Mouse (Mus musculus) macrophage (primary cell): ENCODE data around the gene Cdh13. TPM values are rescaled to one million over a fixed set of nuclear protein-coding genes. Genes with fewer than 3 reads are reported as not detected.

ENCODE experiments used
- H3K27ac ChIP-seq: fragments of 350-480 bp; formaldehyde crosslinking; 2 replicates; pipeline ENCODE4 v1.9.0; 2021
- H3K36me3 ChIP-seq: fragments of 350-480 bp; formaldehyde crosslinking; 2 replicates; pipeline ENCODE4 v1.9.0; 2021; ENCODE audit errors: inconsistent target
- H3K4me3 ChIP-seq: fragments of 350-480 bp; formaldehyde crosslinking; 2 replicates; pipeline ENCODE4 v1.9.0; 2021; ENCODE audit errors: inconsistent target
- H3K79me2 ChIP-seq: fragments of 350-480 bp; formaldehyde crosslinking; 2 replicates; pipeline ENCODE4 v1.9.0; 2021; ENCODE audit errors: inconsistent target
- WGBS: methylation state at CpG from one replicate; pipeline ENCODE4 v1.1.7; 2026; ENCODE audit warnings: inconsistent platforms; ENCODE audit not compliant: missing documents; 5-methylcytosine and 5-hydroxymethylcytosine counted together
- polyA plus RNA-seq: library from polyadenylated mRNA; stranded (reverse); fragments of 250-400 nt; gene quantifications from 3 replicates; pipeline ENCODE4 v1.2.4, GENCODE M21; 2018; ENCODE audit warnings: inconsistent platforms

Gene Cdh13
- polyA plus RNA-seq, 1 experiment from 2014 or later = not detected

DNA sequence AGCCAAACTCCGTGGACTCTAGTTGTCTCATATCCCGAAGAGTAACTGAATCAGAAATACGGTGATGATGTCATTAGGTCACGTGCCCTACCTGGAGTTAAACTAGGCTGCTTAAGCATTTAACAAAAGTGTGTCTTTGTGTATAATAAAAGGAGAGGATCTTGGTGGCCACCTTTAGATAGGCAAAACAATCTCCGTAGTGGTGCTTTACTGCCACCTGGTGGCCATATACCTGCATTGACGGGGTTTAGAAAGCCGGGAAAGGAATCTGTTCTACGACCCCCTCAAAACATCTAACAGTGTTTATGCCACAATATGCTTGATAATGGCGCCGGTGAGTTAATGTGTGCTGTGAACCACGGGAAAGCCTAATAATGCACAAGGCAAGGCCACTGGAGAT, 781.0 kb downstream of the Cdh13 start:
- WGBS = 14% methylated on average over 11 of the region's 11 CpGs

DNA sequence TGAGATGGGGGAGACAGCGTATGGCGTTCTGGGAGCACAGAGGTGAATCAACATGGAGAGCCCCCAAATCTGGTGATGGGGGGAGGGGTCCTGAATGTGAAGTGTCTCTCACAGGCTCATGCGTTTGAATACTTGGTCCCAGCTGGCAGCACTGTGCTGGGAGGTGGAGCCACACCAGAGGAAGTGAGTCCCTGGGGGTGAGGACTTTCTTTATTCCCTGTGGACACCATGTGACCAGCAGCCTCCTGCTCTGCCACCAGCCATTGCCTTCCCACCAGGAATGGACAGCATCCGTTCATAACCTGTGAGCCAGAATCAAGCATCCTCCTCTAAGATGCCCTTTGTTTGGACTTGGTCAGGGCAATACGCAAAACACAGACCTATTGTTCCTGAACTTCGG, 788.8 kb downstream of the Cdh13 start:
- WGBS = 76% methylated on average over 6 of the region's 6 CpGs
- H3K79me2 ChIP-seq = no peaks in the 10 kb centered on the region
- no peaks in the 10 kb centered on the region for H3K36me3 ChIP-seq
- no peak overlapping the region for H3K27ac ChIP-seq
- no peak overlapping the region for H3K4me3 ChIP-seq

More for the DNA sequence above, 781.0 kb downstream of the Cdh13 start:
- no peaks in the 10 kb centered on the region for H3K79me2 ChIP-seq
- no peak overlapping the region for H3K27ac ChIP-seq
- no peaks in the 10 kb centered on the region for H3K36me3 ChIP-seq
- H3K4me3 ChIP-seq = no peak overlapping the region

DNA sequence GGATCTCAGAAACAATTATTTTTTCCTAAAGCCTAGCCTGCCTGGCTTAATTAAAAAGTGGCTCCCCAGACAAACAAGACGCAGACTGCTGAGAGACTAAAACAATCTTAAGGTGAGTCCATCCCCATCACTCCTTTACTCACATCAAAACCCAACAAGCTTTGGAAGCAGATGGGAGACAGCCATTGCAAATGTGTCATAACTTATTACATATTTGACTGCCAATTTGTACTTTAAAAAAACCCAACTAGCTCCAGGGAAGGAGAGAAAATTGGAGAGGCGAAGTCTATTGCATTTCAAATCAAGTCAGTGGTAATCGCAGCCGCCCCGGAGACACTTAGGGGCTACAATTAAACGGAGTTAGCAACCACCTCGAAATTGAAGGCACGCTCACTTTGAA, 801.5 kb downstream of the Cdh13 start:
- WGBS = 92% methylated on average over 8 of the region's 8 CpGs

GRCm38 (mm10) chr8:119098261-119098660, 814.7 kb downstream of the Cdh13 start:
- Histone ChIP-seq H3K36me3 (no peaks in the 10 kb centered on the region), H3K4me3 (no peak overlapping the region), H3K79me2 (no peaks in the 10 kb centered on the region), H3K27ac (no peak overlapping the region)
- WGBS = 32% methylated on average over 6 of the region's 6 CpGs

More for the DNA sequence above, 801.5 kb downstream of the Cdh13 start:
- no peak overlapping the region for H3K4me3 ChIP-seq
- no peaks in the 10 kb centered on the region for H3K79me2 ChIP-seq
- no peak overlapping the region for H3K27ac ChIP-seq
- no peaks in the 10 kb centered on the region for H3K36me3 ChIP-seq

DNA sequence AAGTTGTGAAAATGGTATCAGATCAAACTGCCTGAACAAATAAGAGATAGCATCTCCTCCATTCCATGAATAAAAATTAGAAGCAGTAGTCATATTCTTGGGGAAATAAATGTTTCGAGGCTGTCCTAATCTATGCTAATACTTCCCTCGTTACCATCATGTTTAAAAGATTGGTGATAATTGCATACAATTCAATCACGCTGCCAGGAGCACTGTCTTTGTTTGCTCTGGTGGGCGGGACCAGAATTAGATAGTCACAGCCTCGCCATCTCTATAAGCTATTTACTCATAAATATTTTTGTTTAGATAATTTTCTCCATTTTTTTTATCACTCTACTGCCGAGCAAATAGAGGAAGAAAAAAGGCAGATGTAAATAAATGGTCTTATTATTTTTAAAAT, 819.3 kb downstream of the Cdh13 start:
- Histone ChIP-seq H3K36me3 (no peaks in the 10 kb centered on the region), H3K27ac (no peak overlapping the region), H3K79me2 (no peaks in the 10 kb centered on the region), H3K4me3 (no peak overlapping the region)
- WGBS = 88% methylated on average over 6 of the region's 6 CpGs

- Histone ChIP-seq H3K79me2 (no peaks in the 10 kb centered on the region), H3K27ac (no peak overlapping the region), H3K36me3 (no peaks in the 10 kb centered on the region), H3K4me3 (no peak overlapping the region)
- 89% methylated on average over 7 of the region's 7 CpGs for WGBS
Observed at GRCm38 (mm10) chr8:119109655-119110054, 826.1 kb downstream of the Cdh13 start.

DNA sequence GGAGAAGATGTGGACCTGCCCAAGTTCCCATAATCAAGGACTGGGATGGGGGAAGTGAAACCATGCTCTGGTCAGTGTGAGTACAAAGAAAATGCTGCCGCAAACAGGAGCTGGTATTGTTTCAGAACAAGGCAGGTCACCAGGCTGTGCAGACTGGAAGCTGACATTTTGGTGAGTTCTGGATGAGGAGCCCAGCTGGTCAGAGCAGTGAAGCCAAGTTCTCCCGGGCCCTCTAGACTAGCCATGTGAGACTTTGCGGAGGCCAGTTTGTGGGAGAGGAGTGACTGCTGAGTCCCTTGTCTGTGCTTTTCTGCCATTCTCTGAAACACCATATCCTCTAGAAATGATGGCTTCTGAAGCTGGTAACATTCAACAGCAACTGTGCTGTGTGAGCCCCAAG, 829.3 kb downstream of the Cdh13 start:
- Histone ChIP-seq H3K79me2 (no peaks in the 10 kb centered on the region), H3K27ac (no peak overlapping the region), H3K36me3 (no peaks in the 10 kb centered on the region), H3K4me3 (no peak overlapping the region)
- WGBS = 83% methylated on average over 3 of the region's 3 CpGs

GRCm38 (mm10) chr8:119121236-119121635, 837.7 kb downstream of the Cdh13 start:
- H3K4me3 ChIP-seq = no peak overlapping the region
- no peaks in the 10 kb centered on the region for H3K79me2 ChIP-seq
- H3K36me3 ChIP-seq = no peaks in the 10 kb centered on the region
- H3K27ac ChIP-seq = no peak overlapping the region
- 2% methylated on average over 13 of the region's 13 CpGs for WGBS

DNA sequence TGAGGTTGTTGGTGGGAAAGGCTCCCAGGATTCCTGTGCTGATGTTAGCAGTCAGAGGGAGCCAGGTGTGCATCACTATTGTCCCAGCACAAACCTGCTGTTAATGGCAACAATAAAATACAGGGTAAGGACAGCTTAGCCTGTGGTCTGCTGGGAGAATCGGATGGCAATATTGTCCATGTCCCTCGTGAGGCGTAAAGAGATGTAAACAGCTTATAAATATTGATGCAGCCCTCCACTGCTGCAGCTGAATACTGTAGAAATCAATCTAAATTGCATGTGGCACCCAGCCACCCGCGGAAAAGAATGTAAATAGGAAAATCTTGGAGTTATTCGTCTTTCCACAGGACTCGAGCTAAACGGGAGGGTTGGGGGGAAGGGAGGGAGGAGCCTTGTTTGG, 844.3 kb downstream of the Cdh13 start:
- Histone ChIP-seq H3K36me3 (no peaks in the 10 kb centered on the region), H3K27ac (no peak overlapping the region), H3K4me3 (no peak overlapping the region), H3K79me2 (no peaks in the 10 kb centered on the region)
- WGBS = 94% methylated on average over 8 of the region's 8 CpGs

- H3K4me3 ChIP-seq = no peak overlapping the region
- WGBS = 80% methylated on average over 3 of the region's 3 CpGs
Observed at GRCm38 (mm10) chr8:119128266-119128665, 844.7 kb downstream of the Cdh13 start.

GRCm38 (mm10) chr8:119156454-119156921, 873.0 kb downstream of the Cdh13 start:
- Histone ChIP-seq H3K27ac (no peak overlapping the region), H3K4me3 (no peak overlapping the region), H3K36me3 (no peaks in the 10 kb centered on the region), H3K79me2 (no peaks in the 10 kb centered on the region)
- WGBS = 74% methylated on average over 6 of the region's 6 CpGs

More at GRCm38 (mm10) chr8:119128266-119128665, 844.7 kb downstream of the Cdh13 start:
- H3K27ac ChIP-seq = no peak overlapping the region
- H3K79me2 ChIP-seq = no peaks in the 10 kb centered on the region
- no peaks in the 10 kb centered on the region for H3K36me3 ChIP-seq

DNA sequence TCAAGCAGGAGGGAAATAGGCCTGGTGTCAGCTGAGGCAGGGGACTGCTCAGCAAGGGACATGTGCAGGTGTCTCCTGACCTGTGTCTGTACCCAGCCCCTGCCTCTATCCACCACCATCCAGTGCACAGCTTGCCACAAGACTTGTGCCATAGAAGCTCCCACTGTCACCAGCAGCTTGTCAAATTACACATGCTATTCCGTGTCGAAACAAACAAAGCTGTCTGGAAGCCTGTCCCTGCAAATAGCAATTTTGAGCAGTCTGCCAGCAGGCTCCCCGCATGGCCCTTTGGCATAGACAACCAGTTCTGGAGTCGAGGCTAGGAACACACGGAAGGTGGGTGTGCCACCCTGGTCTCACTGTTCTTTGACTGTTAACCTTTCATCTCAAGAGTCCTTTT, 875.1 kb downstream of the Cdh13 start:
- no peaks in the 10 kb centered on the region for H3K79me2 ChIP-seq
- WGBS = 89% methylated on average over 5 of the region's 5 CpGs
- H3K27ac ChIP-seq = no peak overlapping the region
- no peak overlapping the region for H3K4me3 ChIP-seq
- H3K36me3 ChIP-seq = no peaks in the 10 kb centered on the region

- 87% methylated on average over 8 of the region's 8 CpGs for WGBS
- Histone ChIP-seq H3K36me3 (no peaks in the 10 kb centered on the region), H3K4me3 (no peak overlapping the region), H3K27ac (no peak overlapping the region), H3K79me2 (no peaks in the 10 kb centered on the region)
Observed at GRCm38 (mm10) chr8:119159794-119160193, 876.3 kb downstream of the Cdh13 start.

DNA sequence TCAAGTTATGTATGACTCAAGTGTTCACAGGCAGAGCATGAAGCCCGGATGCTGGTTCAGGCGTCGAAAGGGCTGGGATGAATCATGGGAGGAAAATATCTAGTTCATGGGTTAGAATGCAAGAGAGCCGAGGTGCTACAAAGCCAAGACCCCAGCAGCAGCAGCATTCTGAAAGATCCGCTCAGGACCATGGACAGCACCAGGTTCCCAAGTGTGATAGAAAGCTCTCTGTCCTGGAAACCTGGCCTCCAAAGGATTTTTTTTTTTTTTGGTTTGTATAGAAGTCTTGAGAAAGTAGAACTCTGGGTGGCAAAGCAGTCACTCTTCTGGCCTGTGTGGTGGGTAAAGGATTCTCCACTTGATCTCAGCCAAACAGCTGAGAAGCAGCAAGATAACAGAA, 880.5 kb downstream of the Cdh13 start:
- Histone ChIP-seq H3K4me3 (no peak overlapping the region), H3K79me2 (no peaks in the 10 kb centered on the region), H3K27ac (no peak overlapping the region), H3K36me3 (no peaks in the 10 kb centered on the region)
- WGBS = 59% methylated on average over 5 of the region's 5 CpGs

DNA sequence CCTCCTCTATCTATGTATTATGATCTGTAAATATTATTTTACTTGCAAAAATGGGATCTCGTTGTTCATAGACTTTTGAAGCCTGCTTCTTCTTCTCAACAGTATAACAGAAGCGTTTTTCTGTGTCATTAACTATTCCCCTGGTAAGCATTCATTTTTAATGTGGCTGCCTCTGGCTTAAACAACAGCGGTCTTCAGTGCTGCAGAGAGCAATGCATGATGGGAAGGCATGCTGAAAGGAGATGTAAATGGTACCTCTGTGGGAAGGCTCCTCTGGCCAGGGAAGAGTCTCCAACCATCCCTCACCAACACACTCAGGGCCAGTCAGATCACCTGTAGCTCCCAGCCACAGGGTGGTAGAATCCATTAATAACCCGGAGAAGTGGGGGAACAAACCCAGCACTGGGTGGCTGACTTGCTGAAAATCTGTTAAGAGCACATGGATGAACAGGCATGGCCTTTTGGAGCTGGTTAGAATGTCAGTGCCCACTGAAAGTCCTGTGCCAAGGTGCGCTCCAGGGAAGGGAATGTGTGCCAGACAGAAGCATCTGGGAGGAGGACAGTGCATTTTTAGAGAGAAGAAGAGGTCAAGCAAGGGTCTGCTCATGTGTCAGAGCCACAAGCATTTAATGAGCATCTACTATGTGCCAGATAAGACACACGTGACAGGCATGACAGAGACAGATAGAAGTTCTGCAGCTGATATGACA, 893.8 kb downstream of the Cdh13 start:
- no peaks in the 10 kb centered on the region for H3K36me3 ChIP-seq
- WGBS = 84% methylated on average over 6 of the region's 6 CpGs
- no peak overlapping the region for H3K27ac ChIP-seq
- no peaks in the 10 kb centered on the region for H3K79me2 ChIP-seq
- no peak overlapping the region for H3K4me3 ChIP-seq

DNA sequence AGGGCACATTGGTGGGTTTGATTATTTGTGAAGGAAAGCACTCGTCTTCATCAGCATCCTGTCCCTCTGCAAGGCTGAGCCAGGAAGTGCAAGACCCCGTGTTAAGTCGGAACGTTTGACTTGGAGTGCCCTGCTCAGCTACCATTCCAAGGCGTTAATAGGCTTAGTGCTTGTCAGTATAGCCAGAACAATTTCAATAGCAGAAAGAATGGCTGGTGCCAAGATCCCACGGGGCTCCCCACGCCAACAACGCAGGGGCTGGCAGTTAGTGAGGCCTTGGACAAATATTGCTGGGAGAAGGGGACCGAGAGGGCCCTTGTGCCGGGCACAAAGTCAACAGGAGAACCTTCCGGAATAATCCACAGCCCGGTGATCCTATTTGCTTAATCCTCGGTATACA, 897.1 kb downstream of the Cdh13 start:
- no peaks in the 10 kb centered on the region for H3K79me2 ChIP-seq
- H3K27ac ChIP-seq = no peak overlapping the region
- WGBS = 69% methylated on average over 13 of the region's 13 CpGs
- no peaks in the 10 kb centered on the region for H3K36me3 ChIP-seq
- no peak overlapping the region for H3K4me3 ChIP-seq
